Mouse (Mus musculus): ENCODE measurements at regions not wholly inside any gene's neighbourhood (a gene's known extent, or its start where the extent isn't known, plus 50 kb on each side); places are given as distances from the start of the nearest gene placed in this dataset.

- no peak for DNase-seq
Observed at GRCm38 (mm10) chr2:50827097-50827496, 321.8 kb downstream of the Rnd3 start.

GRCm38 (mm10) chr2:50826537-50826936 is 322.4 kb downstream of the Rnd3 start:
- no peak for DNase-seq

GRCm38 (mm10) chr2:50825626-50826025 is 323.3 kb downstream of the Rnd3 start:
- no peak for DNase-seq

GRCm38 (mm10) chr2:50824782-50825181 is 324.1 kb downstream of the Rnd3 start:
- peak; percentile 17 for DNase-seq

- no peak for DNase-seq
Observed at GRCm38 (mm10) chr2:50822738-50823137, 326.2 kb downstream of the Rnd3 start.

GRCm38 (mm10) chr2:50819305-50819665 is 329.6 kb downstream of the Rnd3 start:
- no peak for DNase-seq

GRCm38 (mm10) chr2:50818557-50819304 is 330.2 kb downstream of the Rnd3 start:
- DNase-seq: no peak

GRCm38 (mm10) chr2:50816364-50816763 is 332.5 kb downstream of the Rnd3 start:
- DNase-seq: no peak

- DNase-seq: no peak
Observed at GRCm38 (mm10) chr2:50815541-50815940, 333.4 kb downstream of the Rnd3 start.

GRCm38 (mm10) chr2:50813568-50814461 is 335.1 kb downstream of the Rnd3 start:
- DNase-seq: peak; percentile 21

- no peak for DNase-seq
Observed at GRCm38 (mm10) chr2:50812296-50812695, 336.6 kb downstream of the Rnd3 start.

- DNase-seq: no peak
Observed at GRCm38 (mm10) chr2:50810336-50811066, 338.4 kb downstream of the Rnd3 start.

- DNase-seq: no peak
Observed at GRCm38 (mm10) chr2:50809823-50810222, 339.1 kb downstream of the Rnd3 start.

GRCm38 (mm10) chr2:50807162-50807960 is 341.6 kb downstream of the Rnd3 start:
- no peak for DNase-seq

GRCm38 (mm10) chr2:50805645-50806044 is 343.3 kb downstream of the Rnd3 start:
- no peak for DNase-seq

GRCm38 (mm10) chr2:50796087-50796486 is 352.8 kb downstream of the Rnd3 start:
- DNase-seq: no peak

- DNase-seq: no peak
Observed at GRCm38 (mm10) chr2:50793616-50794015, 355.3 kb downstream of the Rnd3 start.

- DNase-seq: no peak
Observed at GRCm38 (mm10) chr2:50793067-50793466, 355.8 kb downstream of the Rnd3 start.

- DNase-seq: peak; percentile 13
Observed at GRCm38 (mm10) chr2:50789051-50789651, 359.8 kb downstream of the Rnd3 start.

GRCm38 (mm10) chr2:50772101-50772500 is 376.8 kb downstream of the Rnd3 start:
- DNase-seq: peak; percentile 22

- no peak for DNase-seq
Observed at GRCm38 (mm10) chr2:50759016-50759415, 389.9 kb downstream of the Rnd3 start.
